Mouse (Mus musculus) CH12.LX (cell line): ENCODE measurements around the gene Cplx1. TPM values are rescaled to one million over a fixed set of nuclear protein-coding genes. Genes with fewer than 3 reads are reported as not detected.

Experiments
- DNase-seq: peaks from one replicate; pipeline ENCODE4 v3.0.0-alpha.2; 2013; ENCODE audit errors: extremely low read depth
- H3K27ac ChIP-seq: 2 replicates; pipeline ENCODE4 v1.5.1; 2012; ENCODE audit warnings: low read depth, mild to moderate bottlenecking, control low read depth, moderate library complexity; ENCODE audit not compliant: insufficient read depth
- H3K27me3 ChIP-seq: replicated peaks from 2 replicates; pipeline ENCODE3; 2012; ENCODE audit warnings: inconsistent platforms
- H3K36me3 ChIP-seq, 2 experiments: replicated peaks in 1 of 2; 2 replicates each; pipeline versions ENCODE3 to v1.6.1; 2012; ENCODE audit warnings: inconsistent platforms in 1 of 2, low read length in 1 of 2, mild to moderate bottlenecking in 1 of 2, mixed read lengths in 1 of 2, moderate library complexity in 1 of 2; ENCODE audit not compliant: control insufficient read depth in 1 of 2, insufficient read depth in 1 of 2
- H3K4me1 ChIP-seq, 2 experiments: 2 replicates each; pipeline ENCODE4 v1.6.1; 2012; ENCODE audit warnings: inconsistent platforms in 1 of 2, moderate library complexity in 1 of 2; ENCODE audit not compliant: insufficient read depth in 2 of 2, control insufficient read depth in 1 of 2
- H3K4me2 ChIP-seq: 2 replicates; pipeline ENCODE4 v1.6.1; 2012; ENCODE audit warnings: low read depth, mild to moderate bottlenecking, control low read depth; ENCODE audit not compliant: poor library complexity, insufficient read depth, severe bottlenecking
- H3K4me3 ChIP-seq, 3 experiments: fragments of 150-350 bp in 1 of 3; sonication (generic) in 1 of 3; replicated peaks in 1 of 3; 2 replicates each; pipeline versions ENCODE3 to v1.5.1; 2011 to 2012; ENCODE audit warnings: low read depth in 2 of 3, low read length in 2 of 3, mild to moderate bottlenecking in 2 of 3, moderate library complexity in 2 of 3, control low read depth in 1 of 3, improper control_type of control experiment in 1 of 3, inconsistent platforms in 1 of 3, mixed read lengths in 1 of 3; ENCODE audit not compliant: poor library complexity in 1 of 3
- H3K79me2 ChIP-seq: replicated peaks from 2 replicates; pipeline ENCODE4 v1.6.1; 2012; ENCODE audit warnings: mild to moderate bottlenecking, moderate library complexity; ENCODE audit not compliant: control insufficient read depth, poor library complexity, insufficient read depth, severe bottlenecking; ENCODE audit errors: extremely low read depth
- H3K9ac ChIP-seq: 2 replicates; pipeline ENCODE4 v1.6.1; 2012; ENCODE audit warnings: low read depth, mild to moderate bottlenecking, control low read depth, moderate library complexity; ENCODE audit not compliant: insufficient read depth
- H3K9me3 ChIP-seq: replicated peaks from 2 replicates; pipeline ENCODE3; 2012; ENCODE audit warnings: low read length, inconsistent platforms, mixed read lengths
- BHLHE40 ChIP-seq: IDR thresholded peaks from 2 replicates; pipeline ENCODE4 v1.6.1; 2011; ENCODE audit warnings: mild to moderate bottlenecking, low read depth, low read length, improper control_type of control experiment
- CHD1 ChIP-seq: IDR thresholded peaks from 2 replicates; pipeline ENCODE4 v1.6.1; 2012; ENCODE audit warnings: low read depth, low read length, improper control_type of control experiment, inconsistent platforms
- CHD2 ChIP-seq: IDR thresholded peaks from 2 replicates; pipeline ENCODE4 v1.6.1; 2011; ENCODE audit warnings: low read length, improper control_type of control experiment
- IRF4 ChIP-seq: IDR thresholded peaks from 2 replicates; pipeline ENCODE4 v1.6.1; 2014; ENCODE audit warnings: low read depth, mild to moderate bottlenecking, inconsistent platforms, low read length, improper control_type of control experiment
- JUN ChIP-seq: IDR thresholded peaks from 2 replicates; pipeline ENCODE4 v1.6.1; 2011; ENCODE audit warnings: low read depth, mild to moderate bottlenecking, low read length, improper control_type of control experiment, moderate library complexity; ENCODE audit not compliant: insufficient read depth
- MAFK ChIP-seq: IDR thresholded peaks from 2 replicates; pipeline ENCODE4 v1.6.1; 2011; ENCODE audit warnings: low read length, improper control_type of control experiment; ENCODE audit not compliant: insufficient replicate concordance
- MAX ChIP-seq: IDR thresholded peaks from 2 replicates; pipeline ENCODE4 v1.6.1; 2011; ENCODE audit warnings: low read length, improper control_type of control experiment
- MEF2A ChIP-seq: IDR thresholded peaks from 2 replicates; pipeline ENCODE4 v1.6.1; 2014; ENCODE audit warnings: low read depth, mild to moderate bottlenecking, inconsistent platforms, low read length, improper control_type of control experiment, borderline replicate concordance
- MXI1 ChIP-seq: IDR thresholded peaks from 2 replicates; pipeline ENCODE4 v1.6.1; 2011; ENCODE audit warnings: mild to moderate bottlenecking, low read depth, low read length, improper control_type of control experiment
- MYC ChIP-seq: IDR thresholded peaks from 2 replicates; pipeline ENCODE4 v1.6.1; 2011; ENCODE audit warnings: low read depth, mild to moderate bottlenecking, improper control_type of control experiment, low read length
- POLR2A ChIP-seq: IDR thresholded peaks from 2 replicates; pipeline ENCODE4 v1.6.1; 2011; ENCODE audit warnings: low read depth, mild to moderate bottlenecking, improper control_type of control experiment, low read length
- RCOR1 ChIP-seq: conservative IDR thresholded peaks from 2 replicates; pipeline ENCODE4 v1.6.1; 2012; ENCODE audit warnings: low read depth, mild to moderate bottlenecking, inconsistent platforms, low read length, improper control_type of control experiment
- SMC3 ChIP-seq: IDR thresholded peaks from 2 replicates; pipeline ENCODE4 v1.6.1; 2011; ENCODE audit warnings: low read depth, low read length, improper control_type of control experiment
- TCF12 ChIP-seq: IDR thresholded peaks from 2 replicates; pipeline ENCODE4 v1.6.1; 2014; ENCODE audit warnings: low read depth, mild to moderate bottlenecking, inconsistent platforms, low read length, improper control_type of control experiment
- USF1 ChIP-seq: IDR thresholded peaks from 2 replicates; pipeline ENCODE4 v1.6.1; 2014; ENCODE audit warnings: low read depth, mild to moderate bottlenecking, inconsistent platforms, low read length, improper control_type of control experiment
- ZMIZ1 ChIP-seq: IDR thresholded peaks from 2 replicates; pipeline ENCODE4 v1.6.1; 2012; ENCODE audit warnings: low read depth, mild to moderate bottlenecking, inconsistent platforms, low read length, improper control_type of control experiment
- dilution Hi-C: fragments of 300-500 bp; cut with MboI; formaldehyde crosslinking; loops from 2 replicates; pipeline ENCODE4 v1.14.3; 2020; ENCODE audit warnings: low sequenced_read_pairs; ENCODE audit not compliant: extremely low pct_unique_long_range_greater_than_20kb, extremely low pct_ligation_motif_present
- in situ Hi-C: fragments of 300-500 bp; cut with MboI; formaldehyde crosslinking; loops from 3 replicates; pipeline ENCODE4 v1.14.3; 2019; ENCODE audit warnings: low sequenced_read_pairs, low pct_ligation_motif_present, low pct_unique_long_range_greater_than_20kb, mixed read lengths
- polyA plus RNA-seq: library from polyadenylated mRNA; unstranded; fragments of >175 nt; gene quantifications from 2 replicates; pipeline ENCODE4 v1.2.1, GENCODE M21; 2012; ENCODE audit warnings: low read depth; ENCODE audit not compliant: insufficient read length
- total RNA-seq, 2 experiments: library from RNA; depleted of rRNA; stranded (reverse); fragments of 300-350 nt in 1 of 2; fragments of >200 nt in 1 of 2; gene quantifications; 2 replicates each; pipeline ENCODE4 v1.2.3; 2012 to 2014

Gene Cplx1
- total and polyA plus RNA-seq, 3 experiments = not detected

DNA sequence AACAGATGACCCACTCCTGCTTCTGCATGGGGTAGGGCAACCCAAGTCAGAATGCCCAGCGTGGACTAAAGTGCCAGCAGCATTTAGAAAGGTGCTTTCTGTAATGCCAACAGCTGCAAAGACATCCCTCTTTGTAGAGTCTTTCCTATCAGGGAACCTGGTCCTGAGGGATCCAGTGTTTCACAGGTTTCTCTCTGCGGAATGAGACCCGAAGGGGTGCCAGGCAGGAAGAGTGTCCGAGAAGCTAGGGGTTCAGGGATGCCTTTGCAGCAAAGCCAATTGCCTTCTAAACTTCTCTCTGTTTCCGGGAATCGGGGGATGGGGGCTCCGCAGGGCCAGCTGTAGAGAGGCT, 711 bp downstream of the Cplx1 start:
- Histone ChIP-seq H3K9me3 (no peaks in the 10 kb centered on the region), H3K27ac (no peak overlapping the region), H3K4me2 (no peak overlapping the region), H3K4me1 (no peaks in the 10 kb centered on the region), H3K4me3 (no peak overlapping the region), H3K36me3 (no peaks in the 10 kb centered on the region), H3K79me2 (no peaks in the 10 kb centered on the region), H3K27me3 (peaks cover 58% of the 10 kb centered on the region), H3K9ac (no peak overlapping the region)
- dilution Hi-C loops (no loop called here), in situ Hi-C loops (no loop called here)
- no peak for TF ChIP-seq CHD1
- no peak for TF ChIP-seq MYC
- TF ChIP-seq TCF12 = no peak
- no peak for TF ChIP-seq RCOR1
- no peak for DNase-seq

DNA sequence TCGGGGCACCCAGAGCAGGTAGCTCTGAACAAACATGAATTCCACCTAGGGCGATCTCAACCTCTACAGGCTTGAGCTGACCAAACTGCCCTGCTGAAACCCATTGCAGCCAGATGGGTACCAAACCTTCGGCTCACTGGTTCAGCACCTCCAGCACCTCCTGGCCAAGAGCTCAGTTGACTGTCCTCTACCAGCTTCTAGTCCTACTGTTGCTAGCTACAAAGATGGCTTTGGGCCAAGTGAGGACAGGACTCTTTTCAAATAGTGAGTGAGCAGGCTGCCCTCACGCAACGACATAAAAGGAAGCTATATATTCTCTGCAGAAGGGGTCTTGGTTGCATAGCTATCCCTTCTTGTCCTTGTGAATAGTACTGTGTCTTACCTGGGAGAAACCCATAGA, 2.2 kb downstream of the Cplx1 start:
- in situ Hi-C loops (no loop called here), dilution Hi-C loops (no loop called here)
- no peaks in the 10 kb centered on the region for H3K4me1 ChIP-seq
- H3K79me2 ChIP-seq = no peaks in the 10 kb centered on the region
- H3K36me3 ChIP-seq = no peaks in the 10 kb centered on the region
- peaks cover 53% of the 10 kb centered on the region for H3K27me3 ChIP-seq
- no peaks in the 10 kb centered on the region for H3K9me3 ChIP-seq
- H3K27ac ChIP-seq = no peak overlapping the region
- no peak for TF ChIP-seq ZMIZ1
- H3K4me3 ChIP-seq = no peak overlapping the region
- no peak overlapping the region for H3K9ac ChIP-seq
- H3K4me2 ChIP-seq = no peak overlapping the region
- DNase-seq = no peak

DNA sequence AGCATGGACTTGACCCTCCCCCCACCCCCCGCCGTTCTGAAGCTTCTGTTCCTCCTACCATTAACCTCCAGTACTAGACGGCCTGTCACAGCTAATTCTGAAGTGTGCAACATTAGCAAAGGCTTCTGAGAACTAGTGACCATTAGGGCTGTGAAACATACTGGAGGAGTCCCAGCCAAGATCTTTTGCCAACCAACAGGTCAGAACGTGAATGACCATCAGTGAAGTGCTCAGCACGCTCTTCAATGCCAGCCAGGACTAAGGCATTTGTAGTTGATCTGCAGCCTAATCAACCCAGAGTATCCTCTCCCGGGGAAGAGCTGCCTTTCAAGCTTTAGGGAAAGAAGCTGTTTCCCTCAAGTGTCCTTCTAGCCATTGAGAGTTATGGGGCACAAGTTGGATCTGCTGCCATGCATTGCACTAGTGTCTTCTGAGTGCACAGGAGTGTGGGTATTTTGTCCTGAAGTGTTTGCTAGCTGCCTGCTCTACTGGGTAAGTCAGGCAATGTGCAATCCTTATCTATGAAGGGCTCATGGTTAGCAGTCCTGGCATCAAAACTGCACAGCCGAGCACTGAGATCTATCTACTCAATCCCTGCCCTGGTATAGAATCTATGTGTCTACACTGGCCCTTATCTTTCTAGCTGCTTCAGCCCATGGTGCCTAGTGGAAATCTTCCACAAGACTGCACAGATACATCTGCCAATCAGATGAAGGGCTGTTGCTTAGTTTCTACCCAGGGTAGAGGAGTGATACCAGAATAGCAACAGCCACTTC, 6.1 kb downstream of the Cplx1 start:
- H3K9me3 ChIP-seq = no peaks in the 10 kb centered on the region
- H3K27ac ChIP-seq = no peak overlapping the region
- H3K4me1 ChIP-seq = no peaks in the 10 kb centered on the region
- no peak for DNase-seq
- H3K4me3 ChIP-seq = no peak overlapping the region
- in situ Hi-C loops (no loop called here), dilution Hi-C loops (no loop called here)
- no peak overlapping the region for H3K9ac ChIP-seq
- no peak overlapping the region for H3K4me2 ChIP-seq
- peaks cover 48% of the 10 kb centered on the region for H3K27me3 ChIP-seq
- H3K36me3 ChIP-seq = no peaks in the 10 kb centered on the region
- TF ChIP-seq MEF2A (no peak), POLR2A (no peak), MXI1 (no peak), USF1 (no peak), IRF4 (no peak), MAFK (no peak), SMC3 (no peak), MYC (no peak), BHLHE40 (no peak), JUN (no peak), CHD2 (no peak), MAX (no peak)
- H3K79me2 ChIP-seq = no peaks in the 10 kb centered on the region
